Mouse (Mus musculus): Measurements from ENCODE around the gene 1500011B03Rik. TPM values are rescaled to one million over a fixed set of nuclear protein-coding genes. Genes with fewer than 3 reads are reported as not detected.

1500011B03Rik gene
- polyA plus RNA-seq, 1 experiment from 2014 or later: 32.5 TPM

- ATAC-seq (no peak), DNase-seq (peak; percentile 16)
- H3K27me3 ChIP-seq (ENCODE audit: insufficient read depth, low read length): no peaks in the 10 kb centered on the region
- peaks cover 13% of the 10 kb centered on the region; the same call in 1 of the 2 replicates for H3K36me3 ChIP-seq (replicated peaks; ENCODE audit: insufficient read depth, low read length)
- no peak overlapping the region for H3K4me3 ChIP-seq (ENCODE audit: low read depth, low read length)
- H3K9ac ChIP-seq (replicated peaks): no peak overlapping the region
- TF ChIP-seq CTCF (IDR thresholded peaks at IDR 0.05; ENCODE audit: low read depth) (no peak), EP300 (IDR thresholded peaks at IDR 0.05; ENCODE audit: low read depth) (no peak)
- H3K9me3 ChIP-seq (ENCODE audit: low read length): no peaks in the 10 kb centered on the region
- H3K27ac ChIP-seq (ENCODE audit: low read depth): no peak overlapping the region
- H3K4me1 ChIP-seq (ENCODE audit: insufficient read depth): peaks cover 22% of the 10 kb centered on the region
- 77% methylated on average over 5 of the region's 5 CpGs for WGBS (ENCODE audit: insufficient replicate concordance)
- no peak overlapping the region for H3K4me2 ChIP-seq (ENCODE audit: low read depth, low read length)
These were observed 13.4 kb downstream of the 1500011B03Rik start for GRCm38 (mm10) chr5:114809826-114810225.

GRCm38 (mm10) chr5:114809181-114809756, 14.0 kb downstream of the 1500011B03Rik start:
- Histone ChIP-seq H3K9ac (replicated peaks) (no peak overlapping the region), H3K4me2 (ENCODE audit: low read depth, low read length) (no peak overlapping the region), H3K9me3 (ENCODE audit: low read length) (no peaks in the 10 kb centered on the region), H3K36me3 (replicated peaks; ENCODE audit: insufficient read depth, low read length) (peaks cover 19% of the 10 kb centered on the region), H3K4me3 (ENCODE audit: low read depth, low read length) (no peak overlapping the region), H3K27ac (ENCODE audit: low read depth) (no peak overlapping the region), H3K27me3 (ENCODE audit: insufficient read depth, low read length) (no peaks in the 10 kb centered on the region), H3K4me1 (ENCODE audit: insufficient read depth) (peaks cover 22% of the 10 kb centered on the region)
- ATAC-seq: no peak
- 75% methylated on average over 10 of the region's 10 CpGs for WGBS (ENCODE audit: insufficient replicate concordance)
- TF ChIP-seq CTCF (IDR thresholded peaks at IDR 0.05; ENCODE audit: low read depth) (no peak), EP300 (IDR thresholded peaks at IDR 0.05; ENCODE audit: low read depth) (no peak)
- no peak for DNase-seq

- peaks cover 22% of the 10 kb centered on the region for H3K4me1 ChIP-seq (ENCODE audit: insufficient read depth)
- H3K27me3 ChIP-seq (ENCODE audit: insufficient read depth, low read length): no peaks in the 10 kb centered on the region
- no peak for DNase-seq
- WGBS (ENCODE audit: insufficient replicate concordance): 55% methylated on average over 8 of the region's 8 CpGs
- ATAC-seq: no peak
- no peak for TF ChIP-seq EP300 (IDR thresholded peaks at IDR 0.05; ENCODE audit: low read depth)
- no peak for TF ChIP-seq CTCF (IDR thresholded peaks at IDR 0.05; ENCODE audit: low read depth)
- peaks cover 28% of the 10 kb centered on the region for H3K36me3 ChIP-seq (replicated peaks; ENCODE audit: insufficient read depth, low read length)
- 0 out of 2 replicates have a peak overlapping the region, but pooled peaks have one; percentile 6 for H3K27ac ChIP-seq (ENCODE audit: low read depth)
- H3K4me3 ChIP-seq (ENCODE audit: low read depth, low read length): no peak overlapping the region
- H3K4me2 ChIP-seq (ENCODE audit: low read depth, low read length): no peak overlapping the region
- no peaks in the 10 kb centered on the region for H3K9me3 ChIP-seq (ENCODE audit: low read length)
- H3K9ac ChIP-seq (replicated peaks): no peak overlapping the region
These were observed 14.9 kb downstream of the 1500011B03Rik start for GRCm38 (mm10) chr5:114808385-114808784.

GRCm38 (mm10) chr5:114807893-114808292, 15.4 kb downstream of the 1500011B03Rik start:
- H3K36me3 ChIP-seq (replicated peaks; ENCODE audit: insufficient read depth, low read length): peaks cover 32% of the 10 kb centered on the region
- H3K4me3 ChIP-seq (ENCODE audit: low read depth, low read length): no peak overlapping the region
- no peak for ATAC-seq
- H3K27me3 ChIP-seq (ENCODE audit: insufficient read depth, low read length): no peaks in the 10 kb centered on the region
- no peak for DNase-seq
- peaks cover 22% of the 10 kb centered on the region for H3K4me1 ChIP-seq (ENCODE audit: insufficient read depth)
- no peaks in the 10 kb centered on the region for H3K9me3 ChIP-seq (ENCODE audit: low read length)
- no peak overlapping the region for H3K9ac ChIP-seq (replicated peaks)
- 55% methylated on average over 6 of the region's 6 CpGs for WGBS (ENCODE audit: insufficient replicate concordance)
- no peak overlapping the region for H3K4me2 ChIP-seq (ENCODE audit: low read depth, low read length)
- TF ChIP-seq EP300 (IDR thresholded peaks at IDR 0.05; ENCODE audit: low read depth) (no peak), CTCF (IDR thresholded peaks at IDR 0.05; ENCODE audit: low read depth) (no peak)
- peak overlapping the region; percentile 82; the same call in 1 of the 2 replicates for H3K27ac ChIP-seq (ENCODE audit: low read depth)

DNA sequence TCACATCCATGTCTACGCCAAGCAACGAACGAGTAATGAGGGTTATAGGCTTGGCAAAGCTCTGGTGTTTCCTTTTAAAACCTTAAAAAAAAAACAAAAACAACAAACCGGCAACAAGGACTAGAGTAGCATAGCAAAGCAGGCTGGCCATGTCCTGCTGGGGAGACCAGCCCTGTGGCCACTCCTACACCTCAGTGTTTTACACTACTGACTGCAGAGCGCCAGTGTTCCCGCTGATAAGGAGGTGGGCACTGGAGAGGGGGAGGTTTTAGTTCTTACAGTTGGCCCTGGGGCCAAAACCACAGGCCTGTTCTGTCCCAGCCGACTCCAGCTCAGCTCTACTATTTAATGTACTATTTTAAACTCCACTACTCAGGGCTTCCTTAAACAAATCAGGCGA, 15.8 kb downstream of the 1500011B03Rik start:
- WGBS (ENCODE audit: insufficient replicate concordance): 30% methylated on average over 8 of the region's 8 CpGs
- Histone ChIP-seq H3K27ac (ENCODE audit: low read depth) (peak overlapping the region; percentile 82; the same call in 1 of the 2 replicates), H3K4me3 (ENCODE audit: low read depth, low read length) (no peak overlapping the region), H3K4me2 (ENCODE audit: low read depth, low read length) (peak overlapping the region; percentile 41), H3K4me1 (ENCODE audit: insufficient read depth) (peaks cover 19% of the 10 kb centered on the region), H3K9me3 (ENCODE audit: low read length) (no peaks in the 10 kb centered on the region), H3K9ac (replicated peaks) (0 out of 2 replicates have a peak overlapping the region, but pooled peaks have one; percentile 22), H3K36me3 (replicated peaks; ENCODE audit: insufficient read depth, low read length) (peaks cover 37% of the 10 kb centered on the region), H3K27me3 (ENCODE audit: insufficient read depth, low read length) (no peaks in the 10 kb centered on the region)
- TF ChIP-seq CTCF (IDR thresholded peaks at IDR 0.05; ENCODE audit: low read depth) (no peak), EP300 (IDR thresholded peaks at IDR 0.05; ENCODE audit: low read depth) (peak; percentile 55)
- no peak for DNase-seq
- ATAC-seq: peak; percentile 74

- Histone ChIP-seq H3K36me3 (replicated peaks; ENCODE audit: insufficient read depth, low read length) (peaks cover 41% of the 10 kb centered on the region), H3K27ac (ENCODE audit: low read depth) (peak overlapping the region; percentile 82), H3K4me1 (ENCODE audit: insufficient read depth) (peaks cover 16% of the 10 kb centered on the region), H3K9me3 (ENCODE audit: low read length) (no peaks in the 10 kb centered on the region), H3K27me3 (ENCODE audit: insufficient read depth, low read length) (no peaks in the 10 kb centered on the region), H3K9ac (replicated peaks) (peak overlapping the region; percentile 22; the same call in 1 of the 2 replicates), H3K4me3 (ENCODE audit: low read depth, low read length) (no peak overlapping the region), H3K4me2 (ENCODE audit: low read depth, low read length) (peak overlapping the region; percentile 41)
- peak; percentile 52 for ATAC-seq
- DNase-seq: no peak
- WGBS (ENCODE audit: insufficient replicate concordance): 35% methylated on average over 9 of the region's 9 CpGs
- TF ChIP-seq EP300 (IDR thresholded peaks at IDR 0.05; ENCODE audit: low read depth) (no peak), CTCF (IDR thresholded peaks at IDR 0.05; ENCODE audit: low read depth) (no peak)
These were observed 16.2 kb downstream of the 1500011B03Rik start for GRCm38 (mm10) chr5:114807063-114807462.

Measured in liver, postnatal 0 days (tissue).